Mouse (Mus musculus) hindbrain, embryonic 15.5 days (tissue): ENCODE measurements around the gene Cdkal1. TPM values are rescaled to one million over a fixed set of nuclear protein-coding genes. Genes with fewer than 3 reads are reported as not detected.

Experiments used
- ATAC-seq: fragments of 200-750 bp; cut with Nextera tagmentation; 2 replicates; pipeline ENCODE4 v1.8.0; 2017; ENCODE audit warnings: low read depth, moderate number of reproducible peaks, moderate TSS enrichment; ENCODE audit not compliant: low FRiP score
- H3K27ac ChIP-seq: fragments of 300-500 bp; sonication (generic); replicated peaks from 2 replicates; pipeline ENCODE4 v1.5.1; 2015; ENCODE audit warnings: mild to moderate bottlenecking, inconsistent platforms
- H3K27me3 ChIP-seq: fragments of 300-500 bp; sonication (generic); 2 replicates; pipeline ENCODE4 v1.6.1; 2015; ENCODE audit warnings: control low read depth, inconsistent platforms
- H3K36me3 ChIP-seq: fragments of 300-500 bp; sonication (generic); 2 replicates; pipeline ENCODE4 v1.6.1; 2015; ENCODE audit warnings: control low read depth, inconsistent platforms
- H3K4me1 ChIP-seq: fragments of 300-500 bp; sonication (generic); replicated peaks from 2 replicates; pipeline ENCODE4 v1.6.1; 2015; ENCODE audit warnings: control low read depth, inconsistent platforms
- H3K4me2 ChIP-seq: fragments of 300-500 bp; sonication (generic); 2 replicates; pipeline ENCODE4 v1.6.1; 2015; ENCODE audit warnings: moderate library complexity, mild to moderate bottlenecking, inconsistent platforms
- H3K4me3 ChIP-seq: fragments of 300-500 bp; sonication (generic); 2 replicates; pipeline ENCODE4 v1.5.1; 2015; ENCODE audit warnings: mild to moderate bottlenecking, inconsistent platforms
- H3K9ac ChIP-seq: fragments of 300-500 bp; sonication (generic); 2 replicates; pipeline ENCODE4 v1.6.1; 2015; ENCODE audit warnings: inconsistent platforms
- H3K9me3 ChIP-seq: fragments of 300-500 bp; sonication (generic); 2 replicates; pipeline ENCODE4 v1.6.1; 2016; ENCODE audit warnings: control low read depth, inconsistent platforms
- WGBS: fragments of 180-500 bp; shearing (Covaris S2); methylation state at CpG from one replicate; pipeline ENCODE4 v1.1.7; 2015; 5-methylcytosine and 5-hydroxymethylcytosine counted together
- polyA plus RNA-seq: library from polyadenylated mRNA; unstranded; fragments of >200 nt; fragmentation: Nextera tagmentation; extraction: Ambion mirVana; gene quantifications from 2 replicates; pipeline ENCODE4 v1.2.1, GENCODE M21; 2015

Cdkal1 gene
- polyA plus RNA-seq, 1 experiment from 2014 or later: 20.2 TPM

DNA sequence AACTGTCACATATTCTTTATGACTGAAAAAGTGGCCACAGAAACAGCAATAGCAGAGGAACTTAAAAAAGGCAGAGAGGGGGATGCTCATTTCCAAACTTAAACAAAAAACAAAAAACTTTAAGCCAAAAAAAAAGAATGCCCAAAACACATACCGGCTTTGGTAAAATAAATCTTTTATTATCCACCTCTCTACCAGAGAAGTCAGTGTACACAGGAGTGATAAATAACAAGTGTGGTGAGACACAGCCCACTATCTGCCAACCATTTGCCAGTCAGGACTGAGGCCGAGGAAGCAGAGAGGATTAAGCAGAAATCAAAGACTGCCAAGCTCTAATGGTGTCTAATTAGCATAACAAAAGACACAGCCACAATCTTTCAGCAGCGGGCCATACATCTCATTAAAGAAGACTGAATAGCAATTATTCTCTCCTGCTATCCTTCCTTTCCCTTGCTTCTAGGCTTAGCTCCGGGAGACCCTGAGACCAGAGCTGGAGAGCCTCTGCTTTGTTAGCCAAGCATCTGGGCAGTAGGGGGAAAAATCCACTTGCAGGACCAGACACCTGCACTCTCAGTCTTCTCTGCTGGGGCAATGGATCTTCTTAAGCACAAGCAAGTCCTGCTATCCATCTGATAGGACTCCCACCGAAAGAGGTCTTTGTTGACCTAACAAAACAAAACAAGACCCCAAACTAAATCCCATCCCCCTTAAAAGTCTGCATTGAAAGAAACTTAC, 484.6 kb downstream of the Cdkal1 start:
- Histone ChIP-seq H3K36me3 (no peaks in the 10 kb centered on the region), H3K9me3 (no peaks in the 10 kb centered on the region), H3K4me2 (no peak overlapping the region), H3K27ac (peak overlapping the region; percentile 74), H3K9ac (no peak overlapping the region), H3K27me3 (no peaks in the 10 kb centered on the region), H3K4me3 (no peak overlapping the region), H3K4me1 (peaks cover 27% of the 10 kb centered on the region)
- ATAC-seq: peak; percentile 84
- WGBS: 5% methylated on average over 5 of the region's 5 CpGs

DNA sequence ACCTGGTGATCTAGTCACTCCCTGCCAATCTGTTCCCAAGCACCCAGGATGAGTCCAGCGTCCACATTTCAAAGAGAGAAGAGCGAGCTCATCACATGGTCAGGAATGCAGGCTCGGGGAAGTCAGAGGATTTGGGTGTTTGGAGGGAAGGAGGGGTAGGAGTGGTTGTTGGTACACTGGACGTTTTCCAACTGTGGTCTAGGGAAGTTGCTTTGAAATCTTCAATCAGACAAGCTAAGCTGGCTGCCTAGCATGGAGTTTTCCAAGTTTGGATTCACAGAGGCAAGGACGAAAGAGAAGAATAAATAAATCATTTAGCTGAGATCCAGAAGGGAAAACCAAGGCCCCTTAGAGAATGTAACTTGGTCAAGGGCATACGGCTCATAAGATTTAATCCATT, 486.7 kb downstream of the Cdkal1 start:
- Histone ChIP-seq H3K27ac (no peak overlapping the region), H3K27me3 (no peaks in the 10 kb centered on the region), H3K36me3 (no peaks in the 10 kb centered on the region), H3K9ac (no peak overlapping the region), H3K4me2 (no peak overlapping the region), H3K4me1 (peaks cover 29% of the 10 kb centered on the region), H3K4me3 (no peak overlapping the region), H3K9me3 (no peaks in the 10 kb centered on the region)
- no peak for ATAC-seq
- WGBS: 37% methylated on average over 6 of the region's 6 CpGs

DNA sequence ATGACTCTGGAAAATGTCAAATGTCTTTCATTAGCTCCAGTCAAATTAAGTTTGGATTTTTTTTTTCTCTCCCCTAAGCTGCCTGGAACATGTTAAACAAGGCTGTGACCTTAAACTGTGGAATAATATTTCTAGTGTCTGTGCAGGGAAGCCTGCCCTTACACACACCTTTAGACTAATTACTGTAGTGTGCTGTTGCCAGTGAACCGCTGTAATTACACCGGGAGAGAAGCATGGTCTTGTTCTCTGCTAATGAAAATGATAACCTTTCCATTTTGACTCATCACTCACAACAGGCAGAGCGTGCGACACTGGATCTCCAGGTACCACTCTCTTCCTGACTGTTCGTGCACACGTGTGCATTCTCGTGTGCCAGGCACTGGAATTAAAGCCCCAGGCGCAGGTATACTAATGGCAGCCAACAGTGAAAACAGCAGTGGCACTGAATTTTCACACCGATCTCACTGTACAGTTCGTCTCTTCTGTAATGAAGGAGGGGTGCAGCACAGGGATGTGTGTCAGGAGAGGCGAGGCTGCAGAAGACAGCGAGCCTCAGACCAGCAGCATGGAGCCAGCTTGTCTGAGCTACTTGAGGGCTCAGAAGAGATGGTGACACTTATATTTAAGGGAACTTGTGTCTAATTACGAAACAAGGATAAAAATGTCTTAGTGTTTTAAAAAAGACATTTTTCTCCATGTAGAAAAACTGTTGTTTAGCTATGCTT, 490.4 kb downstream of the Cdkal1 start:
- no peaks in the 10 kb centered on the region for H3K27me3 ChIP-seq
- H3K9me3 ChIP-seq: no peaks in the 10 kb centered on the region
- no peak overlapping the region for H3K4me3 ChIP-seq
- 50% methylated on average over 13 of the region's 13 CpGs for whole genome bisulfite sequencing
- H3K4me1 ChIP-seq: peaks cover 11% of the 10 kb centered on the region
- no peak overlapping the region for H3K9ac ChIP-seq
- H3K36me3 ChIP-seq: no peaks in the 10 kb centered on the region
- H3K4me2 ChIP-seq: no peak overlapping the region
- ATAC-seq: peak; percentile 49
- H3K27ac ChIP-seq: 0 out of 2 replicates have a peak overlapping the region, but pooled peaks have one; percentile 34

DNA sequence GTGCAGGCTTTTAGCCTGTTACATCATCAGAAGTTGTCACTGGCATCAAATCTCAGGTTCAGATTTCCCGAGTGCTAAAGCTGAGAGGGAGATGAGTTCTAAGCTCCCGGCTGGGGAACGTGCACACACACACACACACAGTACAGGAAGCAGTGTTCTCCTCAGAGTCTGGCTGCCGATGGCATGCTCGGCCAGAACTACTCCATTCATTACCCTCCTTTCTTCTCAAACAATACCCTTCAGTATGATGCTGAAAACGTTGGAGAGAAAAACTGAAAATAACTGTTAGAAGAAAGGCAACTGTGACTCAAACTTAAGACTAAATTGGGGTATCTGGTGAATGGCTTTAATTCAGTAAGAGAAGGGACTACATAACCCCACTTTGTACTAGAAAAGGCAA, 491.5 kb downstream of the Cdkal1 start:
- ATAC-seq: no peak
- no peak overlapping the region for H3K9ac ChIP-seq

DNA sequence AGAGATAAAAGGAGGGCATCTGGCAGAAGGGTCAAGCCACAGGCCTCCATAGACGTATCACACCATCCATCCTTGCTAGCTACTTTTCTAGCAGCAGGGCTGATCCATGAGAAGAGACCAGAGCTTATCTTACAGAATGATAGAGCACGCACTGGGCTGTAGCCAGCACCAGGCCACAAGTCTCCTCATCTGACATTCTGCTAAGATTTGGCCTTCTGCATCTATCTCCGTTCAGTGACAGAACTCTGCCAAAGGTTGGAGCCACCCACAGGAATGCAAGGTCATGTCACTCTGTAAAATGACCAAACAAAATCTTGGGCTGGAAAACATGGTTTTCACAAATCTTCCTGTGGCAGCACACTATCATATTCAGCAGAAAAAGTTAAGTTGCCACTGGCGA, 493.6 kb downstream of the Cdkal1 start:
- Histone ChIP-seq H3K27ac (no peak overlapping the region), H3K4me2 (no peak overlapping the region), H3K4me3 (no peak overlapping the region), H3K27me3 (no peaks in the 10 kb centered on the region), H3K4me1 (peaks cover 11% of the 10 kb centered on the region), H3K9me3 (no peaks in the 10 kb centered on the region), H3K9ac (no peak overlapping the region), H3K36me3 (no peaks in the 10 kb centered on the region)
- 82% methylated on average over 4 of the region's 4 CpGs for WGBS
- no peak for ATAC-seq

More for the DNA sequence above, 491.5 kb downstream of the Cdkal1 start:
- H3K36me3 ChIP-seq: no peaks in the 10 kb centered on the region
- H3K4me1 ChIP-seq: peaks cover 11% of the 10 kb centered on the region
- H3K27ac ChIP-seq: no peak overlapping the region
- H3K4me3 ChIP-seq: no peak overlapping the region
- no peaks in the 10 kb centered on the region for H3K27me3 ChIP-seq
- no peak overlapping the region for H3K4me2 ChIP-seq
- WGBS: 19% methylated on average over 6 of the region's 6 CpGs
- no peaks in the 10 kb centered on the region for H3K9me3 ChIP-seq

DNA sequence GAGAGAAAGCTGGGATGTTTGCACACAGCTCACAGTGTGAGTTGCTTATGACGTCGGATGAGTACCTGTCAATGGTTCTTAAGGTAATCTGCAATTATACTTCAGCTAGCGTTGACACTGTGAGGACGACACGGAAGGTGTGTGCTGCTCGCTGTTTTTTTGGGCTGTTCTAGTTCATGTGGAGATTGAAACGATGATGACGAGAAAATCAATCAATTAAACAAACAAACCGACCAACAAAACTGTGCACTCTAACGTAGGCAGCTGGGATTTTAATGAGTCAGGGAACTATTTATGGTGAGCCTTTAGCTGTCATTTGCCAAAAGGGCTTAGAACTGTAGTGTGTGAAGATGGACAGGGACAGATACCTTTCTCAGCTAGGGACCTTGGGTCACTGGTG, 494.6 kb downstream of the Cdkal1 start:
- Histone ChIP-seq H3K4me2 (no peak overlapping the region), H3K36me3 (no peaks in the 10 kb centered on the region), H3K4me1 (peaks cover 17% of the 10 kb centered on the region), H3K9me3 (no peaks in the 10 kb centered on the region), H3K4me3 (no peak overlapping the region), H3K27ac (no peak overlapping the region), H3K9ac (no peak overlapping the region), H3K27me3 (no peaks in the 10 kb centered on the region)
- ATAC-seq: no peak
- 76% methylated on average over 10 of the region's 10 CpGs for WGBS

DNA sequence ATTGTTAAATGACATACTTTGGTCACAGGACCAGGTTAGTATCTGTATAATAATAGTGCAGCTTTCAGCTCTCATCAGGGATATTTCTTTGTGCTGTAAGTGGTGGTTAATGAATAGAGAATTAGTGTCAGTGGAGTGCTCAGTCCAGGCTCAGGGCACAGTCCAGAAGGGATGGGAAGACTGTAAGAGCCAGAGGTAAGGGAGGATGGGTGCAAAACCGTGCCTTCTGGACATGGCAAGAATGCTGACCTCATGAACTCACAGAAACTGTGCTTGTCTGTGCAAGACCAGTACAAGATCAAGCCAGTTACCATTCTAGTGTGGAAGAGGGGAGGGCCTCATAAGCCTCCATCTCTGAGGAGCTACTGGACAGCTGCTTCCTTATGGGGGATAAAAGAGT, 496.1 kb downstream of the Cdkal1 start:
- 90% methylated on average over 1 of the region's 1 CpGs for WGBS
- H3K27ac ChIP-seq: no peak overlapping the region
- H3K9ac ChIP-seq: no peak overlapping the region
- H3K4me1 ChIP-seq: peaks cover 18% of the 10 kb centered on the region
- H3K4me2 ChIP-seq: no peak overlapping the region
- H3K4me3 ChIP-seq: no peak overlapping the region
- no peaks in the 10 kb centered on the region for H3K36me3 ChIP-seq
- no peak; the same call in 1 of the 2 replicates for ATAC-seq
- H3K9me3 ChIP-seq: no peaks in the 10 kb centered on the region
- H3K27me3 ChIP-seq: no peaks in the 10 kb centered on the region

DNA sequence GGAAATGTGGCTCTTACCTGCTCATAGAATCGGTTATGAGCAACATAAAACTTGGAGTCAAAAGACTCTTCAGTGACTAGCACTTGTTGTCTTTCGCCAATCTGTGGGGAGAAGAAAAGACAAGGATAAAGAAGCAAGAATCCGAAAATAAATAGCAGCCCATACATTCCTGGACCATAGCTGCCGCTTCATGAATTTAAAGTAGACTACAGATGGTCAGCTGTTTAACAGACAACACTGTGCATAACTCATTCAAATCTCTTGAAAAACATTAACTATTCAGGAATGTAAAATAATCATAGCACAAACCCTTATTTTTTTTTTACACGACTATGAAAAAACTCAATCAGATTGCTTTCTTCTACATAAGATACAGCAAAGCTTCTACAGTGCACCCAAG, 498.0 kb downstream of the Cdkal1 start:
- 83% methylated on average over 5 of the region's 5 CpGs for WGBS
- no peak overlapping the region for H3K27ac ChIP-seq
- no peak overlapping the region for H3K9ac ChIP-seq
- no peaks in the 10 kb centered on the region for H3K9me3 ChIP-seq
- H3K27me3 ChIP-seq: no peaks in the 10 kb centered on the region
- H3K36me3 ChIP-seq: no peaks in the 10 kb centered on the region
- no peak overlapping the region for H3K4me3 ChIP-seq
- ATAC-seq: no peak
- no peak overlapping the region for H3K4me2 ChIP-seq
- peaks cover 13% of the 10 kb centered on the region for H3K4me1 ChIP-seq

DNA sequence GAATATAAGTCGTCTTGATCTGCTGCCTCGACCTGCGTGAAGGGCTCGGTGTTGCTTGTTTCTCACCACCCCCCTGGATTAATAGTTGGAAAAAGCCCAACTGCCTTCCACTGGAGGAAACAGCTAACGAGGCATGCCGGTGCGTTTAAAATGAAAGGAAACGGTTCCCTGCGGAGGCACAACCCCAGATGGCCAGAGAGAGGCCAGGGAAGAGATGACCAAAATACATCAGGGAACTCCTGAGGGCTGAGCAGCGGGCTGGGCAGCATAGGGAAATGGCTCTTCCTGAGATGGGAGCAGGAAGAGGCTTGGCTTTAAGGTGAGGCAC, 499.4 kb downstream of the Cdkal1 start:
- H3K36me3 ChIP-seq: no peaks in the 10 kb centered on the region
- H3K9ac ChIP-seq: no peak overlapping the region
- no peaks in the 10 kb centered on the region for H3K9me3 ChIP-seq
- WGBS: 21% methylated on average over 10 of the region's 10 CpGs
- no peak overlapping the region for H3K4me3 ChIP-seq
- ATAC-seq: peak; percentile 32; the same call in 1 of the 2 replicates
- no peaks in the 10 kb centered on the region for H3K27me3 ChIP-seq
- no peak overlapping the region for H3K4me2 ChIP-seq
- H3K27ac ChIP-seq: no peak overlapping the region
- peaks cover 13% of the 10 kb centered on the region for H3K4me1 ChIP-seq

DNA sequence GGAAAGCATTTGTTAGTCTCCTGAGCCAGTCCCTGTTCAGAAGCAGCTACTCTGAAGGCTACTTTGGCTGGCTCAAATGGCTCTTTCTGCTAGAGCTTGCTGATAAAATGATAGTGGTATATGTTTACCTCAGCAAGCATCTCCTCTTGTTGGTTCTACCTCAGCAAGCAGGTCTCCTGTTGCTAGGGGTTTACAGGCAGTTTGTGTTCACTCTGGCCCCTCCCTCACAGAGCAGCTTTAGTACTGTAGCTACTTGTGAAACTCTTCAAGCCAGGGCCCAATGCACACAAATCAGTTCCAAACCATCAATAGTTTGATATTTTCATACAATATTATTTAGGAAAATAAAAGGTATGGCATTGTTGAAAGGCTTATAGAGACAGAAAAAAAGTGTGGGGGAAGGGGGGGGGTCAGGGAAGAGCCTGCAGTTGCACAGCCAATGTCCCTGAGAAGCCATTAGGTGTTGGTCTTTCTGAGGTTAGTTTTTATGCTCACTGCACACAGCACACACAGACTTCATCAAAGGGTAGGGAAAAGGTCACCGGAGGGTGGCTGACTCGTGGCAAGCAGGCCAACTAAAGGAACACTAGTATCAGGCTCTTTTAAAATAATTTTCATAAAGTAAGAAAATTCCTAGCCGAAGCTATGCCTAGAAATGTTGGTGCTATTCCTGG, 499.9 kb downstream of the Cdkal1 start:
- ATAC-seq: no peak
- Histone ChIP-seq H3K4me3 (no peak overlapping the region), H3K9ac (no peak overlapping the region), H3K36me3 (no peaks in the 10 kb centered on the region), H3K9me3 (no peaks in the 10 kb centered on the region), H3K27ac (no peak overlapping the region; the same call in 1 of the 2 replicates), H3K4me1 (peaks cover 13% of the 10 kb centered on the region), H3K27me3 (no peaks in the 10 kb centered on the region), H3K4me2 (no peak overlapping the region)
- 56% methylated on average over 3 of the region's 3 CpGs for WGBS

DNA sequence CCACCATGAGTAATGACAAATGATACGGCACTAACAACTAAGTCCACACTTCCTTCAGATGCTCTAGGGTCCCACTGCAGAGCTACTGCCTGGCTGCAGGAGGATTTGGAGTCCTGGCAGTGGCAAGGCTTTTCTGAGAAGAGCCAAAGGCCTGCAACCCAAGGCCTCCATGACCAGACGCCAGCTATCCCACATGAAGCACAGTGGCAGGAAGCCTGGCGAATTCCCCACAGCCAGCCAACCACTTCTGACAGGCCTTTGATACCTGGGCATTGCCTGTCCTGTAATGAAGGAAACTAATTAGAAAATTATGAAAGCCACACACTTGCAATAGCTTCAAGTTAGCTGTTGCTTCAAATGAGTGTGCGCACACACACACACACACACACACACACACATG, 500.5 kb downstream of the Cdkal1 start:
- Histone ChIP-seq H3K36me3 (no peaks in the 10 kb centered on the region), H3K4me3 (no peak overlapping the region), H3K27ac (no peak overlapping the region), H3K27me3 (no peaks in the 10 kb centered on the region), H3K9ac (no peak overlapping the region), H3K9me3 (no peaks in the 10 kb centered on the region), H3K4me2 (no peak overlapping the region), H3K4me1 (peaks cover 13% of the 10 kb centered on the region)
- WGBS: 90% methylated on average over 4 of the region's 4 CpGs
- ATAC-seq: no peak

DNA sequence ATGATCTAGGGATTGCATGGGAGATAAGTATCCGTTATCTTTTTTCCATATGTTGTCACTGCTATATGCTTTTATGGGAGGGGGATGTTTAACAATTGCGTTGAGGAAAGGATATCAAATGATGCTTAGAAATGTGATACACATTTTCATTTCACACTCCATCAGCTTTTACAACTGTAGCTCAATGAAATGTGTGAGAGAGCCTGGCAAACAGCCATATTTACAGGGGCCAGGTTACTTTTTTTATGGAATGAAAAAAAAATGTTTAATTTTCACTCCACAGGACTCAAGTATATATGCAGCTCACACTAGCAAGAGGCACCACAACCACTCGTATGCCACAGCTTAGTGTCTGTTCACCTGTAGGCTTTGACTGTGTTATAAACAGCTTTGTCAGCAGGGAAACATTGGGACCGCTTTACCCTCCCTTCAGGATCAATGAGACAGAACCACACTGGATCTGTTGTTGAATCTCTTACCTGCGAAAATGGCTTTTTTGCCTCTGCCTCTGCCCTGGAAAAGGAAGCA, 501.5 kb downstream of the Cdkal1 start:
- Histone ChIP-seq H3K9me3 (no peaks in the 10 kb centered on the region), H3K9ac (no peak overlapping the region), H3K27me3 (no peaks in the 10 kb centered on the region), H3K27ac (0 out of 2 replicates have a peak overlapping the region, but pooled peaks have one; percentile 20), H3K4me2 (no peak overlapping the region), H3K36me3 (no peaks in the 10 kb centered on the region), H3K4me3 (no peak overlapping the region), H3K4me1 (peaks cover 13% of the 10 kb centered on the region)
- 81% methylated on average over 5 of the region's 5 CpGs for WGBS
- ATAC-seq: no peak
